Mouse (Mus musculus) testis, postnatal 14 days (tissue): ENCODE data around the gene Pafah1b3.
"Not testable (repeated sequence)": the region's sequence is repeated elsewhere in the genome, so short reads cannot be mapped to it uniquely, and the experiment has no call there.

Source experiments
- DNase-seq: peaks from one replicate; pipeline ENCODE4 v3.0.0; 2021; ENCODE audit warnings: low spot score

Pafah1b3 gene

GRCm38 (mm10) chr7:25267751-25268463 is 29.9 kb downstream of the Pafah1b3 start:
- peak; percentile 100 for DNase-seq

GRCm38 (mm10) chr7:25267301-25267750 is 30.5 kb downstream of the Pafah1b3 start, which contains the start of gene Cic:
Gene Cic, plus strand, starts transcription at chr7:25267704.
- peak; percentile 98 for DNase-seq

- no peak for DNase-seq
Observed at GRCm38 (mm10) chr7:25266180-25266962, 31.4 kb downstream of the Pafah1b3 start.

- not testable (repeated sequence) for DNase-seq
Observed at GRCm38 (mm10) chr7:25265743-25266142, 32.0 kb downstream of the Pafah1b3 start.

- no peak for DNase-seq
Observed at GRCm38 (mm10) chr7:25263968-25264870, 33.6 kb downstream of the Pafah1b3 start.

- no peak for DNase-seq
Observed at GRCm38 (mm10) chr7:25261896-25262295, 35.9 kb downstream of the Pafah1b3 start.

GRCm38 (mm10) chr7:25251822-25252221 is 46.0 kb downstream of the Pafah1b3 start:
- no peak for DNase-seq

- peak; percentile 63 for DNase-seq
Observed at GRCm38 (mm10) chr7:25251071-25251791, 46.6 kb downstream of the Pafah1b3 start.

- peak; percentile 90 for DNase-seq
Observed at GRCm38 (mm10) chr7:25250141-25250972, 47.4 kb downstream of the Pafah1b3 start, which contains the start of gene Erf. Gene Erf, minus strand, starts transcription at chr7:25250761.

- peak; percentile 80 for DNase-seq
Observed at GRCm38 (mm10) chr7:25249314-25250140, 48.3 kb downstream of the Pafah1b3 start.

GRCm38 (mm10) chr7:25248846-25249313 is 48.9 kb downstream of the Pafah1b3 start:
- no peak for DNase-seq

GRCm38 (mm10) chr7:25248018-25248647 is 49.7 kb downstream of the Pafah1b3 start:
- DNase-seq, result no peak

GRCm38 (mm10) chr7:25247498-25247897 is 50.3 kb downstream of the Pafah1b3 start:
- no peak for DNase-seq

GRCm38 (mm10) chr7:25246759-25247137 is 51.0 kb downstream of the Pafah1b3 start:
- DNase-seq, result no peak

- DNase-seq, result no peak
Observed at GRCm38 (mm10) chr7:25246079-25246758, 51.6 kb downstream of the Pafah1b3 start.
